Mouse (Mus musculus): Measurements from ENCODE around the gene Pparg.

- TF ChIP-seq POLR2A (IDR thresholded peaks at IDR 0.05; ENCODE audit: low read depth, low read length) (no peak), CTCF (IDR thresholded peaks at IDR 0.05; ENCODE audit: extremely low read depth, insufficient read length, insufficient replicate concordance, low read depth, low read length) (no peak)
These were observed 144.2 kb downstream of the Pparg start for GRCm38 (mm10) chr6:115504915-115505314.

Data from small intestine, adult 2 months (tissue).